Mouse (Mus musculus): ENCODE data around the gene Spata18.

DNA sequence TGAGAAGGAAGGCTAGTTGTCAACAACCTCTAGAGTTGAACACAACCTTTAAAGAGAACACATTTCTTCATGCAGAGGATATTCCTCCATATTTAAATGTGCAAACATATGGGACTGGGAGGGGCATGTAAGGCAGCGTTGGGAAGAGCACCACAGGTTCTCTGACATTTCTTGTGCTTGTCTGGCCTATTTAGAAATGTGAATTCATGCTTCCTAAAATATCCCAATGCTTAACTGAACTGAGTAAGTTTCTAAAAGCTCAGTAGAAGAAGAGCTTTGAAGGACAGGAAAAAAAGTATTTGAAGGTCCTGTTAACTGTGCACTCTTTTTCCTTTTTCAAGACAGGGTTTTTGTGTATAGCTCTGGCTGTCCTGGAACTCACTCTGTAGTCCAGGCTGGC, 32.2 kb upstream of the Spata18 start:
- TF ChIP-seq CTCF (IDR thresholded peaks at IDR 0.05): no peak
- no peak for TF ChIP-seq EP300 (IDR thresholded peaks at IDR 0.05)
